Mouse (Mus musculus): Measurements from ENCODE around the gene 4930539E08Rik.

The 4930539E08Rik gene

GRCm38 (mm10) chr17:28915060-28915628, at the start of gene 4930539E08Rik:
Gene 4930539E08Rik (minus strand): TSS chr17:28915324.
- DNase-seq (ENCODE audit: low spot score) = no peak

GRCm38 (mm10) chr17:28961596-28961995, 46.5 kb upstream of the 4930539E08Rik start:
- no peak for DNase-seq (ENCODE audit: low spot score)

- no peak for DNase-seq (ENCODE audit: low spot score)
These were observed 45.5 kb upstream of the 4930539E08Rik start for GRCm38 (mm10) chr17:28960597-28960996.

- no peak for DNase-seq (ENCODE audit: low spot score)
These were observed 39.3 kb upstream of the 4930539E08Rik start for GRCm38 (mm10) chr17:28954416-28954815.

GRCm38 (mm10) chr17:28953251-28953650, 38.1 kb upstream of the 4930539E08Rik start:
- DNase-seq (ENCODE audit: low spot score) = peak; percentile 18

GRCm38 (mm10) chr17:28951831-28952799, 37.0 kb upstream of the 4930539E08Rik start, which contains the start of gene Kctd20:
Gene Kctd20 (plus strand): TSS chr17:28951950.
- peak; percentile 91 for DNase-seq (ENCODE audit: low spot score)

- no peak for DNase-seq (ENCODE audit: low spot score)
These were observed 35.6 kb upstream of the 4930539E08Rik start for GRCm38 (mm10) chr17:28950751-28951150.

- no peak for DNase-seq (ENCODE audit: low spot score)
These were observed 33.5 kb upstream of the 4930539E08Rik start for GRCm38 (mm10) chr17:28948661-28949060.

GRCm38 (mm10) chr17:28947011-28947939, 32.2 kb upstream of the 4930539E08Rik start:
- DNase-seq (ENCODE audit: low spot score) = no peak

- no peak for DNase-seq (ENCODE audit: low spot score)
These were observed 29.4 kb upstream of the 4930539E08Rik start for GRCm38 (mm10) chr17:28944481-28944880.

GRCm38 (mm10) chr17:28943740-28944139, 28.6 kb upstream of the 4930539E08Rik start, which contains the start of gene Pxt1:
Gene Pxt1 (minus strand): TSS chr17:28943840.
- no peak for DNase-seq (ENCODE audit: low spot score)

GRCm38 (mm10) chr17:28942101-28942500, 27.0 kb upstream of the 4930539E08Rik start:
- DNase-seq (ENCODE audit: low spot score) = no peak

- DNase-seq (ENCODE audit: low spot score) = peak; percentile 82
These were observed 25.8 kb upstream of the 4930539E08Rik start for GRCm38 (mm10) chr17:28940776-28941555.

GRCm38 (mm10) chr17:28936622-28937345, 21.7 kb upstream of the 4930539E08Rik start:
- DNase-seq (ENCODE audit: low spot score) = peak; percentile 28

GRCm38 (mm10) chr17:28936133-28936532, 21.0 kb upstream of the 4930539E08Rik start:
- DNase-seq (ENCODE audit: low spot score) = no peak

GRCm38 (mm10) chr17:28934120-28934916, 19.2 kb upstream of the 4930539E08Rik start:
- no peak for DNase-seq (ENCODE audit: low spot score)

GRCm38 (mm10) chr17:28932274-28932673, 17.1 kb upstream of the 4930539E08Rik start:
- DNase-seq (ENCODE audit: low spot score) = no peak

- peak; percentile 18 for DNase-seq (ENCODE audit: low spot score)
These were observed 16.5 kb upstream of the 4930539E08Rik start for GRCm38 (mm10) chr17:28931436-28932211.
